Mouse (Mus musculus): ENCODE measurements around the gene Rest. TPM values are rescaled to one million over a fixed set of nuclear protein-coding genes. Genes with fewer than 3 reads are reported as not detected.

Gene Rest
- polyA plus RNA-seq, 1 experiment, result 2.9 TPM

GRCm38 (mm10) chr5:77261137-77261536, 4.2 kb upstream of the Rest start:
- no peak for DNase-seq (ENCODE audit: low read depth, low spot score)
- WGBS, result 91% methylated on average over 4 of the region's 4 CpGs

DNA sequence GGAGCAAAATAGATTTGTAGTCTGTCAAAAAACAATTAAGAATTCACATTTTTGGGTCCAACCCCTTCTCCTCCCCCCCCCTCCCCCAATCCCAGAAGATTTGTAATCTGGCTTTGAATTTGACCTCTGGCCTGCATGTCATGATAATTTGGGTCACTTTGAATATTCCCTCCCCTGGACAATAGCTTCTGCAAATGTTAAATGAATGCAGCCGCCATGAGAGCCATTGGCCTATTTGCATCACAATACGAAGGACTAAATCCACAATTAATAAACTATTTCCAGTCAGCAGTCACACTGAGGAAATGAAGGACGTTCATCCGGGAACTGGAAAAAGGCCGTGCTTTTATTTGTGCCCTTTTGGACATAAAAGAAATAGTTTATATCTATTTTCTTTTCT, 3.2 kb upstream of the Rest start:
- WGBS, result 94% methylated on average over 5 of the region's 5 CpGs
- DNase-seq (ENCODE audit: low read depth, low spot score), result no peak

DNA sequence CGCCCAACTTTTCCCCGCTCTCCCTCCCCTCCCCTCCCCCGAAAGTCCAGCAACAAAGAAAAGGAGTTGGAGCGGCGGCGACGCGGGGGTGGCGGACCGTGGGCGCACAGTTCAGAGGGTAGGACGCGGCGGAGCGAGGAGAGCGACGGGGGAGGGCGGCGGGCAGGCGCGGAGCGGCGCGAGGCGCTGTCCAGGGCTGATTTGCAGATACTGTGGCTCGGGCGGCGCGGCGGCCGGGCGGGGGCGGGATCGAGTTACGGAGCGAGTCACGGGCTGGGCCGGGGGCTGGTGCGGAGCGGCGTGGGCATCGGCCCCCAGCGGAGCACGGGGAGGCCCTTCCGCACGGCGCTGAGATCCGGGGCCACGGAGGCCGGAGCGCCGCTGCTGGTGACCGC, 377 bp downstream of the Rest start:
- DNase-seq (ENCODE audit: low read depth, low spot score), result no peak
- under 1% methylated on average over 52 of the region's 53 CpGs for WGBS

DNA sequence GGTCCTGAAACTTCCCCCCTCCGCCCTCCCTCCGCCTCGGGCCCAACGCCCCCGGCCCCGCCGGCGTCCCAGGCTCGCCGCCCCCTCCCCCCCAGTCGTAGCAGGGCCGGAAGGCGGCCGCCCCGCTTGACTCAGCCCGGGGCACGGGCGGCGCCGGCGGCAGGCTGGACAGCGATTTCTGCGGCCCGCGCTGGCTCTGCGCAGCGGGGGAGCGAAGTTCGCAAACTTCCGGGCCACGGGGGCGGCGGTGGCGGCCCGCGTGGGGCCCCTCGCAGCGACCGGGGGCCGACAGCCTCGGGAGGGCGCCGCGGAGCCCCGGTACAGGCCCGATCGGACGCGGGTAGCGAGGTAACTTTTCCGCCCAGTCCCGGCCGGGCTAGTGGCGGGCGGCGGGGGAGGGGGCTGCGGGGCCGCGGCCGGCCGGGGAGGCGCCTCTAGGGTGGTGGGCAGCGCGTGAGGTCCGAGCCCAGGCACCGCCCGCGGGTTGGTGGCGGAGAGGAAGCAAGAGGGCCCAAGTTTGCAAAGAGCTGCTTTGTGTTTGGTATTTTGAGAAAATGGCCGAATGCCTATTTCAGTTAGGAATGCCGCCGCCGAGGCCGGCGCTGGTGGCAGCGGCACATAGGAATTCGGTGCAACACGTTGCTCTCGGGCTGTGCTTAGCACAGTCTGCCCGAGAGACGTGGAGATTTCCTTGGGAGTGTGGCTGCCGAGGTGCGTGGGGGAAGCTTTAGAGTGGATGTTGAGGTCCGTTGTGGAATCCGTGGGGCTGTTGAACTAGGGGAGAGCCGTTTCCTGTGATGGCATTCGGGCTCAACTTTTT, 985 bp downstream of the Rest start:
- under 1% methylated on average over 83 of the region's 87 CpGs for WGBS
- no peak for DNase-seq (ENCODE audit: low read depth, low spot score)

GRCm38 (mm10) chr5:77266886-77267401, 1.7 kb downstream of the Rest start:
- DNase-seq (ENCODE audit: low read depth, low spot score), result no peak
- WGBS, result 3% methylated on average over 11 of the region's 11 CpGs

GRCm38 (mm10) chr5:77267441-77267840, 2.1 kb downstream of the Rest start:
- DNase-seq (ENCODE audit: low read depth, low spot score), result no peak
- WGBS, result 75% methylated on average over 4 of the region's 4 CpGs

GRCm38 (mm10) chr5:77267957-77268624, 2.8 kb downstream of the Rest start:
- DNase-seq (ENCODE audit: low read depth, low spot score), result no peak
- 97% methylated on average over 30 of the region's 30 CpGs for WGBS

DNA sequence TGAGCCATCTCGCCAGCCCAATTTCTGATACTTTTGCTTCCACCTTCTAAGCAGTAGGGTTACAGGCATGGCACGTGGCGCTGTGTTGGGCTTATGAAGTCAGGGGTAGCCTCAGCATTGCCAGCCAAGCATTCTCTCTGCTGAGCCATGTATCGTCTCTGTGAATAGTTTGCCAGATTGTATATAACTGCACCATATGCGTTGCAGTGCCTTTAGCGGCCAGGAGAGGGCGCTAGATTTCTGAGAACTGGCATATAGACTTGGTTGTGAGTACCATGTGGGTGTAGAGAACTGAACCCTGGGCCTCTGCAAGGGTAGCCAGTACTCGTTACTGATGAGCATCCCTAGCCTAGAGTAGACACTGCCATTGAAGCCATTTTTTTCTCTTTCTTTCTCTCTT, 4.1 kb downstream of the Rest start:
- no peak for DNase-seq (ENCODE audit: low read depth, low spot score)
- 84% methylated on average over 8 of the region's 8 CpGs for WGBS

DNA sequence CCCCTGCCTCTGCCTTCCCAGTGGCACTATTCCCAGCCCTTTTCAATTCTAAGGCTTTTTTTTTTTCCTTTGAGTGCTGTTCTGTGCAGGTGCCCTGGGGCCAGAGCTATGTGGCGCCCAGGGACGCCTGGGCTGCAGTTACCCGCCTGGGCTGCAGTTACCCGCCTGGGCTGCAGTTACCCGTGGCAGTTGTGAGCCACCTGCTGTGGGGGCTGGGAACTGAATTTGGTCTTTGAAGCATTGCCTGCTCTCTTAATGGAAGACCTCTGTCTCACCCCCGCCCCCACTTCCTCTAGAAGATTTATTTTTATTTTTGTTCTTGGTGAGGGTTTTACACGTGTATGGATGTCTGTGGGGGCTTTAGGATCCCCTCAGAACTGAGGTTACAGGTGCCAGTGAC, 7.9 kb downstream of the Rest start:
- no peak for DNase-seq (ENCODE audit: low read depth, low spot score)
- whole genome bisulfite sequencing, result 66% methylated on average over 7 of the region's 7 CpGs

DNA sequence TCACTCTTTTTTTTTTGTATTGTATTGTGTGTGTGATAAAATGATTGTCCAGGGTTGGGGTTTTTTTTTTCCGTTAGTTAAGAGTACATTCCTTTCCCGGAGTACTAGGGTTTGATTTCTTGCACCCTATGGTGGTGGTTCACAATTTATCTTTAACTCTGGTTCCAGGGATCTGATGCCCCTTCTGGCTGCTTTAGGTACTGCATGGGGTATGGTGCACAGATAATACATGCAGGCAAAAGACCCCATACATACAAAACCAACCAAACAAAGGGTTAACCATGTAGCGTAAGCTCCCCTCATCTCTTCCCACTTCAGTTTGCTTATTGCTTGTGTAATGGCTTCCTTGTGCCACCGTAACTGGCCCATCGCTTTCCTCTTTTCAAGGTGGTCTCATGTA, 10.7 kb downstream of the Rest start:
- DNase-seq (ENCODE audit: low read depth, low spot score), result no peak
- WGBS, result 92% methylated on average over 5 of the region's 5 CpGs

DNA sequence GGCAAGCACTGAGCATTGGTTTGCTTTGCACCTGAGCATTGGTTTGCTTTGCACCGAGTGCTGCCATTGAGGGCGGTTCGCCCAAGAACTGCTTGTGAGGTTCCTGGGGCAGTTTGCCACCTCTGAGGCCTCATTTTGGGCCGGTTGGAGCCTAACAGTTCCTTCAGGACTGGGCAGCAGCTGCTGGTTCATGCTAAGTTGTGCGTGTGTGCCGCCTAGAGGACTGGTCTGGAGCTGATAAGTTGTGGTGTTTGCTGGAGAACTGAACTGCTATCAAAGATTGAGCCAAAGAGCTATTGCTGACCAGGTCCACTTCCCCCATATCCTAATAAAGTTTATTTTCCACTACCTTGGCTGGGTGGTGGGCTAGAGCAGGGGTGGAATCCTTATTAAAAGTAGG, 11.9 kb downstream of the Rest start:
- 87% methylated on average over 6 of the region's 6 CpGs for WGBS
- DNase-seq (ENCODE audit: low read depth, low spot score), result no peak

DNA sequence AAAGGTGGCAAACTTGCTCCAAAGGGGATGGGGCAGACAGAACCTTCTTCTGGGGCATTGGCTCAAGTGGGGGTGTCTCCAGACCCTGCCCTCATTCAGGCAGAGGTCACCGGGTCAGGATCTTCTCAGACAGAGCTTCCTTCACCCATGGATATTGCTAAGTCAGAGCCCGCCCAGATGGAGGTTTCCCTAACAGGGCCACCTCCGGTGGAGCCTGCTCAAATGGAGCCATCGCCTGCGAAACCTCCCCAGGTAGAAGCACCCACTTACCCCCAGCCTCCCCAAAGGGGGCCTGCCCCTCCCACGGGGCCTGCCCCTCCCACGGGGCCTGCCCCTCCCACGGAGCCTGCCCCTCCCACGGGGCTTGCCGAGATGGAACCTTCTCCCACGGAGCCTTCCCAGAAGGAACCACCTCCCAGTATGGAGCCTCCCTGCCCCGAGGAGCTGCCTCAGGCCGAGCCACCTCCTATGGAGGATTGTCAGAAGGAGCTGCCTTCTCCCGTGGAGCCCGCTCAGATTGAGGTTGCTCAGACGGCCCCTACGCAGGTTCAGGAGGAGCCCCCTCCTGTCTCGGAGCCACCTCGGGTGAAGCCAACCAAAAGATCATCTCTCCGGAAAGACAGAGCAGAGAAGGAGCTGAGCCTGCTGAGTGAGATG, 16.4 kb downstream of the Rest start:
- 80% methylated on average over 20 of the region's 20 CpGs for WGBS
- DNase-seq (ENCODE audit: low read depth, low spot score), result no peak

DNA sequence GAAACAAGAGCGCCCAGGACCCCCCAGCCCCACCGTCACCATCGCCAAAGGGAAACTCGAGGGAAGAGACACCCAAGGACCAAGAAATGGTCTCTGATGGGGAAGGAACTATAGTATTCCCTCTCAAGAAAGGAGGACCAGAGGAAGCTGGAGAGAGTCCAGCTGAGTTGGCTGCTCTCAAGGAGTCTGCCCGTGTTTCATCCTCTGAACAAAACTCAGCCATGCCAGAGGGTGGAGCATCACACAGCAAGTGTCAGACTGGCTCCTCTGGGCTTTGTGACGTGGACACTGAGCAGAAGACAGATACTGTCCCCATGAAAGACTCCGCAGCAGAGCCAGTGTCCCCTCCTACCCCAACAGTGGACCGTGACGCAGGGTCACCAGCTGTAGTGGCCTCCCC, 17.0 kb downstream of the Rest start:
- no peak for DNase-seq (ENCODE audit: low read depth, low spot score)
- WGBS, result 82% methylated on average over 9 of the region's 9 CpGs

DNA sequence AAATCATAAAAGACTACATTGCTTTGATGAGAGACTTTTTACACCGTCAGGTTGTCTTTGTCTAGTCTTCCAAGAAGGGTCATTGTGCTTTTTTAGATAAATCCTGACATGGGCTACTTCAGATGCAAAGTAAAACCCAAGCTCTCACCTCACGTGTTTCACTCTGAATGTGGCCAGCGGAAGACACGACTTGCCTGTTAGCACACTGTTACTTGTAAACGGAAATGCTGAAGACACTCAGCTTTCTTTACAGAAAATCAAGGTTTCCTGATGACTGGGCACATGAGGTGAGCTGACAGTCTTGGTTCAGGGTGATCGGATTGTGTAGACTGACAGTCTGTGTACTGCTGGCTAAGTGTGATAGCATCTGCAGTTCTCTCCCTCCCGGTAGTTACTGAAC, 20.4 kb downstream of the Rest start:
- no peak for DNase-seq (ENCODE audit: low read depth, low spot score)
- 83% methylated on average over 7 of the region's 7 CpGs for WGBS

DNA sequence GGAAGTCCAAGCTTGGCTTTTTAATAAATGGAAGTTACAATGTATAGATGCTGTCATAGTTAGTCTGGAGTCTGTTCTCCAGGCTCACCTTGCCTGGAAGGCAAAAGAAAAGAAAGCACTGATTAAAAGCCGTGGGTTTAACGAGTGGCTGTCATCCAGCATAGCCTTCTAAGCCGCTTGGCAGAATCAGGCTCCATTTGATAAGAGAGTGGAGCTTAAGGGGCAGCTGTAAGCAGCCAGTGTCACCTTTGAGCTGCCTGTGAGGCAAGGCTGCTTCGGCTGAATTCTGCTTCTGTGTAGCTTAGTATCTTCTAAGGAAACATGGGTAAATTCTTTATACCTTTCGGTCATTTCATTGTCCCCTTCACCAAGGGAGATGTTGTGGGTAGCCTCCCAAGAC, 21.6 kb downstream of the Rest start:
- 92% methylated on average over 5 of the region's 5 CpGs for WGBS
- no peak for DNase-seq (ENCODE audit: low read depth, low spot score)

DNA sequence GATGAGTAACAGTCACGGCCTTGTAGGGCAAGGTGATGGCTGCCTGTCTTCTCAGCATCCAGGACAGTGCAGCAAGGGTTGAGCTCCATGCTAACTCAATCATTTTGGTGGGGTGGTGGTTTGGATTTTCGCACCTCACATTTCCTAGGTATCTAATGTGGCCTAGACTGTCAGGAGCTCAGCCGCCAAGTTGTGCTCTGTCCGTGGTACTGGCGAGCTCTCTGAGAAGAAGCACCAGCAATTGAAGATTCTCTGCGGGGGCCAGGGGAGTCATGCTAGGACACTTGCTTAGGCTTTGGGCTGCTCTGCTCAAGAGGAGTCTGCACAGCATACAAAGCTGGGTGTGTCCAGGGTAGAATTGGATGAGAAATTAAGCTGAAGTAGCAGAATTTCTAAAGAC, 22.6 kb downstream of the Rest start:
- 78% methylated on average over 6 of the region's 6 CpGs for WGBS
- no peak for DNase-seq (ENCODE audit: low read depth, low spot score)

- WGBS, result 77% methylated on average over 8 of the region's 8 CpGs
- DNase-seq (ENCODE audit: low read depth, low spot score), result no peak
Observed at GRCm38 (mm10) chr5:77289686-77290085, 24.4 kb downstream of the Rest start.

DNA sequence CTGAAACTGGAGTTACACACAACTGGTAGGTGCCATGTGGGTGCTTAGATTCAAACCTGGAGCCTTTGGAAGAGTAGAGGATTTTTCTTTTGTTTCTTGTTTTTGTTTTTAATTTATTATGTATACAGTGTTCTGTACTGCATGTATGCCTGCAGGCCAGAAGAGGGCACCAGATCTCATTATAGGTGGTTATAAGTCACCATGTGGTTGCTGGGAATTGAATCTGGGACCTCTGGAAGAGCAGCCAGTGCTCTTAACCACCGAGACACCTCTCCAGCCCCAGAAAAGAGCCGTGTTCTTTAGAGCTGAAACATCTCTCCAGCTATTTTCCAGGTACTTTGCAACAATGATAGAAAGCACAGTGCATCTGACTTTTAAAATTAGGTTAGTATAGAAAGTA, 25.3 kb downstream of the Rest start:
- 94% methylated on average over 2 of the region's 2 CpGs for WGBS

GRCm38 (mm10) chr5:77292803-77293522, 27.7 kb downstream of the Rest start:
- 92% methylated on average over 7 of the region's 7 CpGs for WGBS
- DNase-seq (ENCODE audit: low read depth, low spot score), result no peak

More for the DNA sequence above, 25.3 kb downstream of the Rest start:
- no peak for DNase-seq (ENCODE audit: low read depth, low spot score)

DNA sequence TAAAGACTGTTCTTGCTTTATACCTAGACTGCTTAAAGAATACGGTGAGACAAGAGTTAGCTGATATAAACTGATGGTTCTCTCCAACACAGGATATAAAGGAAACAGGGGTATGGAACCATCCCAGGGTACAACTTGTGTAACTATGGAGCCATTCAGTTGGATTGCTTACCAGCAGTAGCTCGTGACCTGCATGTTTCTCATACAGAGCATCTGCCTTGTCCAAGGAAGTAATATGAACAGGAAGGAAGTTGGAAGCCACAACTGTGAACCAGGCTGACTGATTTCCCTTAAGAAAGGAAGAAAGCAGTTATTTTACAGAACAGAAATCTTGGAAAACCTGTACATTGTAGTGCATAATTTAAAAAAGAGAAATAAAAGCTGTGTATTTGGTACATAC, 34.2 kb downstream of the Rest start:
- no peak for DNase-seq (ENCODE audit: low read depth, low spot score)
- WGBS, result 92% methylated on average over 2 of the region's 2 CpGs
